Mouse (Mus musculus): ENCODE results near the gene Uqcc2. TPM values are rescaled to one million over a fixed set of nuclear protein-coding genes. Genes with fewer than 3 reads are reported as not detected.

The Uqcc2 gene
- polyA plus RNA-seq, 1 experiment = 49.1 TPM

DNA sequence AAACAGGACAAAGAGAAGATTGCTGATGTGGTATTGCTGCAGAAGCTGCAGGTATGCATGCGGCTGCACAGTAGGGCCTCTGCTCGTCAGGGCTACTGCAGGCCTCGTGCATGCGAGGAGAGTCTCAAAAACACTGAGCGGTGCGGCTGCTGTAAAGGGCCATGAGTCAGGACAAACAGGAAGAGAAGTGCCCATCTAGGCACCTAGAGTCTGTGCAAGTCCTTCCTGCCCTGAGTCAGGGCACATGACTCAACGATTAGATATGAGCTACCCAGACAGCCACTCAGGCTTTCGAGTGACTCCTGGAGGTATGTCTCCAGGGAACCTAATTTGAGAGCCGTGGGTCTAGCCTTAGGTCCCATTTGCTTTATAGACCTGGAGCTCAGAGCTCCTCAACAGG, 50.1 kb downstream of the Uqcc2 start:
- no peak overlapping the region for H3K27ac ChIP-seq (ENCODE audit: insufficient read depth, low read length)
- H3K4me3 ChIP-seq (ENCODE audit: extremely low read depth, insufficient read depth, insufficient read length) = no peak overlapping the region
- H3K4me1 ChIP-seq (ENCODE audit: control insufficient read depth, insufficient read depth, insufficient read length) = peaks cover 6% of the 10 kb centered on the region; the same call in 1 of the 2 replicates
- H3K27me3 ChIP-seq (ENCODE audit: control insufficient read depth, insufficient read depth, low read length) = no peaks in the 10 kb centered on the region
- H3K36me3 ChIP-seq (ENCODE audit: control insufficient read depth, insufficient read depth, low read length) = peaks cover 10% of the 10 kb centered on the region
- DNase-seq (ENCODE audit: low read depth in 1 of 2, low spot score in 2 of 2) = no peak
- TF ChIP-seq POLR2A (IDR thresholded peaks at IDR 0.05; ENCODE audit: low read depth, low read length) (no peak), CTCF (IDR thresholded peaks at IDR 0.05; ENCODE audit: extremely low read depth, insufficient read depth, insufficient read length, insufficient replicate concordance) (no peak)
- WGBS = 39% methylated on average over 9 of the region's 9 CpGs

DNA sequence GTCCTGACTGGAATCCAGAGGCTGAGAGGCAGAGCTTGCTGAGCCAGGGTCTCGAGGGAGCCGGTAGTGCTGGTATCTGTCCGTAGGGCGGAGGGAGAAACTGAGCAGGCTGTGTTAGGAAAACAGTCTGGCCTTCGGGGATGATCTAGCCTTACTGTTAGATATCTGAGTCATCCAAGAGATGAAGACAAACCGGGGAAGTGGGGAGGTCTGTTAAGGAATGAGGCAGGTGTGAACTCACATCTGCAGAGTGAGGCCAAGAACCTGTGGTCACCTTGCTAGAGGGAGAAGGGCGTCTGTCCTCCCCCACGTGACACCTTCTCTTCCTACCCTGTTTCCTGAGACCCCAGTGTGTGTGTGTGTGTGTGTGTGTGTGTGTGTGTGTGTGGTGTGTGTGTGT, 50.9 kb downstream of the Uqcc2 start:
- no peak for DNase-seq (ENCODE audit: low read depth in 1 of 2, low spot score in 2 of 2)
- peaks cover 6% of the 10 kb centered on the region; the same call in 1 of the 2 replicates for H3K4me1 ChIP-seq (ENCODE audit: control insufficient read depth, insufficient read depth, insufficient read length)
- H3K4me3 ChIP-seq (ENCODE audit: extremely low read depth, insufficient read depth, insufficient read length) = no peak overlapping the region

DNA sequence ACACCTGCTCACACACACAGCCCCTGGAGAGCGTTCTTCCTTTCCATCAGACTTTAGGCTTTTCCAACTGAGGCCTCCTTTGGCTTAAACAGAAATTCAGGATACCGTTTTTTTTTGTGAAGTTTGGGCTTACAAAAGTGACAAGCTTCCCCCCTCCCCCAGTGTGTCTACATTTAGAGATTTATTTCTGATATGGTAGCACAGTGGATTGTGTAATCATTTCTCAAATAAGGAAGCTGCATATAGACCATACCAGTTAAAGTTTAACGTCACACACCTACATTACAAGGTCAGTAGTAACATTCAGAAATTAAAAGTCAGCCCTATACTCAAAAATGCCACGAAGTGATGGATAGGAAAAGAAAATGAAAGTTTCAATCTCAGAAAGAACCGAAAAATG, 51.8 kb downstream of the Uqcc2 start:
- no peak overlapping the region for H3K27ac ChIP-seq (ENCODE audit: insufficient read depth, low read length)
- peaks cover 6% of the 10 kb centered on the region; the same call in 1 of the 2 replicates for H3K4me1 ChIP-seq (ENCODE audit: control insufficient read depth, insufficient read depth, insufficient read length)
- WGBS = 63% methylated on average over 5 of the region's 5 CpGs
- no peak overlapping the region for H3K4me3 ChIP-seq (ENCODE audit: extremely low read depth, insufficient read depth, insufficient read length)
- H3K36me3 ChIP-seq (ENCODE audit: control insufficient read depth, insufficient read depth, low read length) = peaks cover 11% of the 10 kb centered on the region
- TF ChIP-seq POLR2A (IDR thresholded peaks at IDR 0.05; ENCODE audit: low read depth, low read length) (no peak), CTCF (IDR thresholded peaks at IDR 0.05; ENCODE audit: extremely low read depth, insufficient read depth, insufficient read length, insufficient replicate concordance) (no peak)
- DNase-seq (ENCODE audit: low read depth in 1 of 2, low spot score in 2 of 2) = no peak
- no peaks in the 10 kb centered on the region for H3K27me3 ChIP-seq (ENCODE audit: control insufficient read depth, insufficient read depth, low read length)

More for the DNA sequence above, 50.9 kb downstream of the Uqcc2 start:
- Histone ChIP-seq H3K36me3 (ENCODE audit: control insufficient read depth, insufficient read depth, low read length) (peaks cover 10% of the 10 kb centered on the region), H3K27me3 (ENCODE audit: control insufficient read depth, insufficient read depth, low read length) (no peaks in the 10 kb centered on the region), H3K27ac (ENCODE audit: insufficient read depth, low read length) (no peak overlapping the region)
- no peak for TF ChIP-seq POLR2A (IDR thresholded peaks at IDR 0.05; ENCODE audit: low read depth, low read length)
- no peak for TF ChIP-seq CTCF (IDR thresholded peaks at IDR 0.05; ENCODE audit: extremely low read depth, insufficient read depth, insufficient read length, insufficient replicate concordance)
- 63% methylated on average over 8 of the region's 8 CpGs for WGBS

DNA sequence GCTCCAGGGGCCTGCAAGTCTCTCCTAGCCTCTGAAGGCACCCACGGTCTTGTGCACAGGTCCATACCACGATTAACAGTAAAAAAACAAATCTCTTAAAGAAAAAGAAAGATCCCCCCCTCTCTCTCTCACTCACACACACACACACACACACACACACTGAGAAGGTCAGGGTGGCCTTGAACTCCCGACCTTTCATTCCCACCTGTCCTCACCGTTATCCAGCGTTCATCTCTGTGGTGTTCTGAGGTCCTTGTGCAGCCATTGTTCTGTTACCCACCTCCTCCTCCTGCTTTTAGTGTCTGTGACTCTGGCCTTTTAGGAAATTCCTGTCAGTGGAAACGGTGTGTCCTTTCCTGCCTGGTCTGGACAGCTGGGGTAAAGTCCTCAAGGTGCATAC, 55.2 kb downstream of the Uqcc2 start:
- Histone ChIP-seq H3K4me3 (ENCODE audit: extremely low read depth, insufficient read depth, insufficient read length) (no peak overlapping the region), H3K27me3 (ENCODE audit: control insufficient read depth, insufficient read depth, low read length) (no peaks in the 10 kb centered on the region), H3K4me1 (ENCODE audit: control insufficient read depth, insufficient read depth, insufficient read length) (peaks cover 23% of the 10 kb centered on the region; the same call in 1 of the 2 replicates), H3K36me3 (ENCODE audit: control insufficient read depth, insufficient read depth, low read length) (peaks cover 7% of the 10 kb centered on the region), H3K27ac (ENCODE audit: insufficient read depth, low read length) (no peak overlapping the region)
- WGBS = 81% methylated on average over 6 of the region's 6 CpGs
- no peak for DNase-seq (ENCODE audit: low read depth in 1 of 2, low spot score in 2 of 2)
- TF ChIP-seq POLR2A (IDR thresholded peaks at IDR 0.05; ENCODE audit: low read depth, low read length) (no peak), CTCF (IDR thresholded peaks at IDR 0.05; ENCODE audit: extremely low read depth, insufficient read depth, insufficient read length, insufficient replicate concordance) (no peak)

DNA sequence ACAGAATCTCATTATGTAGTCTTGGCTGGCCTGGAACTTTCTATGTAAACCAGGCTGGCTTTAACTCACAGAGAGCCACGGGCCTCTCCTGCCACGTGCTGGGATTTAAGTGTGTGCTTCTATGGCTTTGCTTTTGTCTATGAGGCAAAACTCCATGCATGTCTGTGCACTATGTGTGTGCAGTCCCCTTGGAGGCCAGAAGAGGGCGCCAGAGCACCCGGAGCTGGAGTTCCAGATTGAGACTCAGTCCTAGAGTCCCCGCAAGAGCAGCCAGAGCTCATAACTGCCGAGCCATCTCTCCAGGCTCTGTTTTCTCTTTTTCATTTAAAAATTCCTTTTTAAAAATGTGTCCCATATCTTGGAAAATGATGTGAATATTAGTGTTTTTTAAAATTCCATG, 55.8 kb downstream of the Uqcc2 start:
- Histone ChIP-seq H3K4me3 (ENCODE audit: extremely low read depth, insufficient read depth, insufficient read length) (no peak overlapping the region), H3K27me3 (ENCODE audit: control insufficient read depth, insufficient read depth, low read length) (no peaks in the 10 kb centered on the region), H3K27ac (ENCODE audit: insufficient read depth, low read length) (no peak overlapping the region), H3K36me3 (ENCODE audit: control insufficient read depth, insufficient read depth, low read length) (peaks cover 7% of the 10 kb centered on the region), H3K4me1 (ENCODE audit: control insufficient read depth, insufficient read depth, insufficient read length) (peaks cover 22% of the 10 kb centered on the region; the same call in 1 of the 2 replicates)
- DNase-seq (ENCODE audit: low read depth in 1 of 2, low spot score in 2 of 2) = no peak
- TF ChIP-seq POLR2A (IDR thresholded peaks at IDR 0.05; ENCODE audit: low read depth, low read length) (no peak), CTCF (IDR thresholded peaks at IDR 0.05; ENCODE audit: extremely low read depth, insufficient read depth, insufficient read length, insufficient replicate concordance) (peak; percentile 44; the same call in 1 of the 2 replicates)
- 86% methylated on average over 6 of the region's 6 CpGs for WGBS

DNA sequence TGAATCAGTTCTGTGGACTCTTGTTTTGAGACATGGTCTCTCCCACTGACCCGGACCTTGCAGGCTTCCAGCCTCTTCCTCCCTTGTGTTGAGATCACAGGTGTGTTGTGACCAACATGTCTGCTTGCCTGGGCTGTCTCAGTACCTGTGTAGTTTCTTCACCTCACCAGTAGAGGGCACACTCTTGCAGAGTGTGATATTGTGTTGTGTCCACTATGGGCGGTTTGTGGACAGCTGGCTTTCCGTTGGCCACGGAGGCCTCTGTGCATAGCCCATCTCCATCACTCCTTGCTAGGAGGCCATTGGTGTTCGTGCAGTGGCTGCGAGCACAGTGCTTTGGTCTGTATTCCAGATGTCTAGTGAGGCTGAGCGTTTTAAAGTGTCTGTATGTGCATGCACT, 56.6 kb downstream of the Uqcc2 start:
- Histone ChIP-seq H3K27me3 (ENCODE audit: control insufficient read depth, insufficient read depth, low read length) (no peaks in the 10 kb centered on the region), H3K27ac (ENCODE audit: insufficient read depth, low read length) (no peak overlapping the region), H3K4me1 (ENCODE audit: control insufficient read depth, insufficient read depth, insufficient read length) (peaks cover 22% of the 10 kb centered on the region; the same call in 1 of the 2 replicates), H3K36me3 (ENCODE audit: control insufficient read depth, insufficient read depth, low read length) (peaks cover 7% of the 10 kb centered on the region), H3K4me3 (ENCODE audit: extremely low read depth, insufficient read depth, insufficient read length) (no peak overlapping the region)
- DNase-seq (ENCODE audit: low read depth in 1 of 2, low spot score in 2 of 2) = no peak
- 93% methylated on average over 7 of the region's 7 CpGs for WGBS
- TF ChIP-seq POLR2A (IDR thresholded peaks at IDR 0.05; ENCODE audit: low read depth, low read length) = no peak
- peak; percentile 9; the same call in 1 of the 2 replicates for TF ChIP-seq CTCF (IDR thresholded peaks at IDR 0.05; ENCODE audit: extremely low read depth, insufficient read depth, insufficient read length, insufficient replicate concordance)
